Mouse (Mus musculus): ENCODE data around the gene Cybb. TPM values are rescaled to one million over a fixed set of nuclear protein-coding genes. Genes with fewer than 3 reads are reported as not detected.

Cybb gene
- total RNA-seq, 2 experiments from 2014 or later: 1.7 to 1.9 TPM

Other genes with a start within 250 kb of the Cybb start
- gene Gm14862, start 230.9 kb downstream of the Cybb start, total RNA-seq (2021): not detected
- gene Xk, start 215.0 kb downstream of the Cybb start, total RNA-seq (2021): 1 to 10 TPM; 3.8 TPM
- not detected for gene H2al1m, start 204.0 kb downstream of the Cybb start, total RNA-seq (2021)
- not detected for gene H2al1k, start 137.1 kb downstream of the Cybb start, total RNA-seq (2021)
- gene H2al1o, start 84.6 kb upstream of the Cybb start, total RNA-seq (2021): not detected
- 10 to 100 TPM; 42.2 to 69.1 TPM for gene Dynlt3, start 175.2 kb upstream of the Cybb start, total RNA-seq (2021)

Data from gastrocnemius, postnatal 25 days (tissue).